Mouse (Mus musculus): ENCODE data around the gene Rrp7a.

- TF ChIP-seq CTCF (IDR thresholded peaks at IDR 0.05; ENCODE audit: control insufficient read depth, insufficient read depth, insufficient read length) (no peak), MAX (IDR thresholded peaks at IDR 0.05) (peak; percentile 63), MYOG (IDR thresholded peaks at IDR 0.05; ENCODE audit: control insufficient read depth, extremely low read depth, insufficient read length) (no peak)
Measured at GRCm38 (mm10) chr15:83122566-83123145, at the start of gene Rrp7a.
